Mouse (Mus musculus): ENCODE data around the gene Slc4a4.

Gene Slc4a4

DNA sequence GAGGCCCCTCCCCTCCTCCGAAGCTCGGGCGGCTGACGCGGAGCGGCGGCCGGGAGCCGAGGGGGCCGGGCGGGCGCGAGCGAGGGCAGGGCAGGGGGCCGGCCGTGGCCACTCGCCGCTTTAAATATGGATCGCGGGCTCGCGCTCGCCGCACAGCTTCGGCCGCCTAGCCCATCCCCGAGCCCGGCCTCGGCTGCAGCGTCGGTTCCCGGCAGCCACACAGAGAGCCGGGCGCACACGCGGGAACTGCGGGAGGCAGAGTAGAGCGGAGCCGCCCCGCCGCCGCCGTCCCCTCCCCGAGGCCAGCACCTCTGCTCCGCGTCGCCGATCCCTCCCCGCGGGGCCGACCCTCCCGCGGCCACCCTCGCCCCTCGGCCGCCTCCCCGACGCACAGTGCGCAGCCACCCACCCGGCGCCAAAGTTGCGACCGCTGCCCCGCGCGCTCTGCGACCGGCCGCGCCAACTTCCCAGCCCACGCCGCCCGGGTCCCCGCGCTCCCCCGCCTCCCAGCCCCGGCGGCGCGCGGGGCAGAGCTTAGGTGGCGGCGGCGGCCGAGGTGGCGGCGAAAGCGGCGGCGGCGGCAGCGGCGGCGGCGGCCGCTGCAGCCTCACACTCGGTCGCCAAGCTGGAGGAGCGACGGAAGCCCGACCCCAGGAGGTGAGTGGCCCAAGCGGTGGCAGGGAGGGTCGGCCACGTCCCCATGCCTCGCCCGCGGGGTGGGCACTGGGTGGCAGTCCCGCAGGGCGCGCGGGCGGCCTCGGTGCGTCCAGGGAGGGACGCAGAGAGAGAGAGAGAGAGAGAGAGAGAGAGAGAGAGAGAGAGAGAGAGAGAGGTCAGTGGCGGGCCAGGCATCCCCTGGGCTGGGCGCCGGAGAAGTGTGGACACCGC lies at the start of gene Slc4a4:
Gene Slc4a4 (plus strand): TSS at position 151 of the 888 bp plus-strand sequence.
- peak in 1 of 2 experiments; percentile 18 for DNase-seq

DNA sequence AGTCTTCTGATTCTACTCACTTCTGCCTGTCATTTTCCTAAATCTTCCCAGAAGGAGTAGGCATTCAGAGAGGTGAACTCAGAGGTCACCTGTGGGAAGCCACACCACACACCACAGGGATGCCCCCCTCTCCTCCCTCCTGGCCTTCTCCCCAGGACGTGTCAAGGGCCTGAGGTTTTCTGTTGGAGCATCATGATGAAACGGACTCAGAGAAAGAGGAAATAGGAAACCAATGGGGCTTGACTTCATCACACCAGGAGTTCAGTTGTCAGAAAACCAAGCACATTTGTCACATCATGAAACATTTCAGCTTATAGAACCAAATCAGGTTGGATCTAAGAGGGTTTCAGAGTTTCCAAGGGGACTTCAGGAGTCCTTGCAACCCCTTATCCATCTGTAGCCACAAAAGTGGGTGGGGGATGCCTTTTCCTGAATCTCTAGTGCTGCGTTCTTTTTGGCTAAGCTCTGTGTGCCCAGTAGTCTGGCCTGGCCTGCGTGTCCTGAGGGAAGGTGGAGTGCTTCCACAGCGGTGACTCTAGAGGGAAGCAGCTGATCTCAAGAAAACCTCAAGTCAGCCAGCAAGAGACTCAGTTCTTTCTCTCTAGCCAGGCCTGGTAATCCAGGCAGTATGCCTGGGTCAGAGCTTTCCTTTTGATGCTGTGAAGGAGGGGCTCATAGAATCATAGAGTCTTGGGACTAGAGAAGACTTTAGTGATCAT lies 46.4 kb upstream of the Slc4a4 start:
- no peak for DNase-seq

DNA sequence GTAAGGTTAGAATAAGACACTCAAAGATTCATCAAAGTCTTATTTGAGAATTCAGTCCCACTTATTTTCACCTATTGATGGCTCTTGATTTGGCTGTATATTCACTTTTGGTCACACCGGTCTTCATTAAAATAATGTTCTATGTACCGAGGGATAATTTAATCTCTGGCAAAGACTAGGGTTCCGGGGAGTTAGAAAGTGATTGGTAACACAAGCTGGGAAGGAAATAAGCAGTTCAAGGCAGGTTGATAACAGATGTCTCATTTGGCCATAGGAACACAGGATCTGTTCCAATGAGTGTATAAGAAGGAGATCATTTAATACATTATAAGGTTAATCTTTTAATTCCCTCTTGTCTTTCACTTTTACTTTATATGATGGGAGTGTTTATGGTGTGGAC lies 29.3 kb upstream of the Slc4a4 start:
- no peak for DNase-seq

DNA sequence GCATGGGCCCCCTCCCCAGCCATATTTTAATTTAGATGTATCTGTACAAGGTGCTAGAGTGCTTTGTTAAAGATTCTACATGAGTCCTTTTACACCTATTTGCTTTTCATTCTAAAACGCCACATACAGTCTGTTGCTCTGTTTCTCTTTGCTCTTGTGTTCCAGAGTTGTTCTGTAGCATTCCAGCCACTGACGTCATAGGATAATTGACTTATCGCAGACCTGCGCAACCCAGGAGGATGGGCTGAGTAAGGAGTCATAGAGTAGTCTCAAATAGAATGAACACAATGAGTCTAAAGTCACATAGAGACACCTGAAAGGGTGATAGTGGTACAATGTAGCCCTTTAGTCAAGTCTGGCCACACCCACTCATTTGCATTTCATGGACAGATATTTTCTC lies 28.8 kb upstream of the Slc4a4 start:
- DNase-seq, result no peak

DNA sequence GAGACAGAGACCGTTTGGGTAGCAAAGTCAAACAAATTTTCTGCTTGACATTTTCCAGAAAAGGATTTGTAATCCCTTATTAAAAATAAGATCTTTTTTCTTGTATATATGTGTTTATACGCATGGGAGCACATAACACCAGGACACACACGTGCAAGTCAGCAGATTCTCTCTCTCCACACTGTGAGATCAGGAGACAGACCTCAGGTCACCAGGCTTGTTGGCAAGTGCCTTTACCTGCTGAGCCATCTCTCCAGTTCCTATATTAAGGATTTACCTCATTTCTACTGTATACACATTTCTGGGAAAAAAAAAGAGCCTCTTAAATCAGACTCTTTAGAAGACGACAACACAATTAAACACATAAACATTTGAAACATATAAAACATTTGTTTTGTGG lies 28.4 kb upstream of the Slc4a4 start:
- DNase-seq, result no peak

DNA sequence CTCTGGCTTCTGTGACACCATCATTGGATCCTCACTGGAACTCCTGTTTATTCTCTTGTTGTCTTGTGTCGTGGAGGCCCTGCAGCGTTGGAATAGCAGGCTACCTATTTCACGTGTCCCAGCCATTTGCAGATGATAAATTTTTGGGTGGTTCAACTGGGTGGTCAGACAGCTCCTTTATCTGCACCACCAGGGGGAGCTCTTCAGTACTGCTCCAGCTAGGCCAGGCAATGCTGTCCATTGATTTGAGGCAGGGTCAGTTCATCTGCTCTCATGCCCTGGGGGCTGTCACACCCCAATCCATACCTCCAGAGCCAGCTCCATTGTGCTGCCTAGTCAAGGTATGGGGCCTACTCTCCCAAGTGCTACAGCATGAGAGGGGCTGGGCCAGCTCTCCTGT lies 24.5 kb upstream of the Slc4a4 start:
- peak in 1 of 2 experiments; percentile 4 for DNase-seq

DNA sequence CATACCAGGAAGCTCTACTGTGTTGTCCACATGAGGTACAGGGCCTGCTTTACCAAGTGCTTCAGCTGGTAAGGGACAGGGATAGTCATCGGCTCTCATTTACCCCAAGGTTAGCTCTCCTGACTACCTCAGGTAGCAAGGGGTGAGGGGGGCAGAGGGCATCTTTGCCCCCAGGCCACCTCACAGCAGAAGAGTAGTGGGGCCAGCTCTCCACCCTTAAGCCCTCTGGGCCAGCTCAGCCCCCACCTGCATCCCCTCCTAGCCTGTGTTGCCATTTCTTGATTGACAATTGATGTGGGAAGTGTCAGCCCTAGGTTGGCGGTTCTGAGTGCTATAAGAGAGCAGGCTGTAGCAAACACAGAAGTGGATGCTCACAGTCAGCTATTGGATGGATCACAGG lies 23.8 kb upstream of the Slc4a4 start:
- DNase-seq, result no peak

DNA sequence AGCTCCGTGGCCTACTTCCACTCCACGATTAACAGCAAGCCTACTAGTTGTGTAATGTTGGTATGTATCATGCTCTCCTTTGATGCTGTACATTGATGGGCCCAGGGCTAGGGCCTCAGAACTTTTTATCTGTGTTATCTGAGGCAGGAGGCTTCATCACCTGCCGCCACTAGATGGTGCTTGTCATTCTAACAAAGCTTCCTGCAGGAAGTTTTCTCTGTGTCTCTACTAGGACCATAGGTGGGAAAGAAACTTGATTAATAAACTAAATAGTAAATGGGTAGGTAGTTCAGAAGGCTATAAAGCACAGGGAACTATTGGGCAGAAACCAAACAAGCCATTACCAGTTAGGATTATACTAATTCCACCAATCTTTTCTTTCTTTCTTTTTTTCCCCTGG lies 2.5 kb upstream of the Slc4a4 start:
- DNase-seq, result no peak

DNA sequence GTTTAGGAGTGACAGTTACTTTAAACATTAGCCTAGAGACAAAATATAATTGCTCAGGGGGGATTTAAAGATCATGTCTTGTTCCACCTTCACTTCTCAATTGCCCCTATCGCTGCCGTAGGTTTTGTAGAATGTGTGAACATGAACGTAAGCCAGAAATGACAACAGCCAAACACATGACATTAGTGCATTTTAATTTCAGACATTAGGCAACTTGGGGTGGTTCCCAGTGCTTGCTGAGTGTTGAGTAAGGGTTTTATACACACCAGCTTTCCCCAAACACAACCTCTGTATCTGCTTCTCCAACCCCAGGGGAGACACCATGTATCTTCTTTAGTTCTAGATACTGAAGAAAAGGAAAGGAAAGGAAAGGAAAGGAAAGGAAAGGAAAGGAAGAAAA lies 1.1 kb upstream of the Slc4a4 start:
- no peak for DNase-seq

DNA sequence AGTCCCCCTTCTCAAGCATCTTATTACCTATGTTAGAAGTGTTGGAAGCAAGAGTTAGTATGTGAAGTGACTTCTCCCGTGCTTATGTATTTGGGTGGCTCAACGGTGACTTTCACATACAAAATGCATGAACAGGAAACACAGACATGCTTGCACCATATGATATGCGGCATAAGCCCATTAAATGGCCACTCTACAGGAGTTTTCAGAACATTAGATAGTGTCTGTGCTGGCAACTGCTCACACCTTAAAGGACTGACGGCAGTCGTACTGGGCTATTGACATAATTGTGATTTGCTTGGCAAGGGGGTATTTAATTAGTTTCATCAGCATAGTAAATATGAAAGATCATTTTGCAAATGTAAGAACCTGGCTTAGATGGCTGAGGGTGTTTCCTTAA lies 674 bp upstream of the Slc4a4 start:
- DNase-seq, result no peak

DNA sequence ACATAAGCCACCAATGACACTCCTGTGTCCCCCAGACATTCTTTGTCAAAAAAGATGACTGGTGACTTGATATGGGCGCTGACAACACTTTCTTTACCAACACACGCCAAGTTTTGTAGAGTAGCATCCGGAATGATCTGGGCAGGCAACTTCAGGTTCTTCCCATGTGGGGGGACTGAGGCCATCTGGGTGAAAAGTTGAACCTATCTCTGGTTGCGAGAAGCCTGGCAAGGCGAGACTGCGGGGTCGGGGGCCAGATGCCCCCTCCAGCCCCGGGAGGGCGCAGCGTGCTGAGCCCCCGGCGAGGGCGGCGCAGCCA lies 310 bp upstream of the Slc4a4 start:
- no peak for DNase-seq

DNA sequence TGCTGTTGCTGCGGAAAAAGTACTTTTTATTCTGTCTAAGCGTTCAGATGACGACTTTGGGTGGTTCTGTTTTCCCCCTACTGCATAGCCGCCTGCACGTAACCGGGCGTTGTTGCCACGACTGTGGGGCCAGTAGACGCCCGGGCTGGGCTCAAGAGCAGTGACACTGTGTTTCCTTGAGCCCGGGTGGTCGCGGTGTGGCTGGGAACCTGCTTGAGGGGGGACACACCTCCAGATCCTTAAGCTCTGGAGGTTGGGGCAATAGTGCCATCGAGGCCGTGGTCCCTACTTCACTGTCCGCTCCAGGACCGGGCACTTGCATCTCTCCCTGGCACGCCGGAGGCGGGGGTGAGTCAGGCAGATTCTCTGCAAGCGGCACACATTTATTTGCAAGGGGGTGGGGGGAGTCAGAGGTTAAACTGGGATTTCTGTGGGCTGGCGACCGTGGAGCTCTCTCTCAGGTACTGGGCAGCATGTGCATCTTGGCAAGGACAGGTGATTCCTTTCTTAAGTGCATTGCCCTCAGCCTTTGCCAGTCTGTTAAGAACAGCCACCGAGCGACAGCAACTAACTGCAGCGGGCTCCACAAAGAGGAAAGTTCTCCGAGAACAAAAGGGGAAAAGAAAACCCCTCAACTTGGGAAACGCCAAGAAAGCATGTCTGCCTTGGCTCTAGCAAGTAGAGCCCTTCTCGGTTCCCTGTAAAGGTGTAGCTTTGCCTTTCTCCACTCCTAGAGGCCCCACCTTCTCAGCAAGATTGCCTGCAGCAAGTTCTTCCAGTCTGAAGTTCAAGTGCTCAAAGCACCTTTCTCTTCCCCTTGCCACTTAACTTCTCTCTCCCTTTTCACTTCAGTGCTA lies 1.2 kb downstream of the Slc4a4 start:
- DNase-seq, result peak in 1 of 2 experiments; percentile 6

DNA sequence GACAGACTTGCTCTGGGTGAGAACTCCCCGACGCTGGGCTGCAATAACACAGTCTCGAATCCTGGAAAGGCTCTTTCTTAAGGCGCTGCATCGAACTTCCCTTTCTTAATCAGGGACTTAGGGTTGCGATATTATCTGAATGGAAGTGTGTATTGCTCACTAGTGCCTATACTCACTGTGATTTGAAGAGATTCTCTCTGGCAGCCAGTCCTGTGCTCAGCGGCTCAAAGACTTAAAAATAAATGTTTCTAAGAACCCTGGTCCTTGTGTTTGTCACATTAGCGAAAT lies 1.7 kb downstream of the Slc4a4 start:
- DNase-seq, result no peak

DNA sequence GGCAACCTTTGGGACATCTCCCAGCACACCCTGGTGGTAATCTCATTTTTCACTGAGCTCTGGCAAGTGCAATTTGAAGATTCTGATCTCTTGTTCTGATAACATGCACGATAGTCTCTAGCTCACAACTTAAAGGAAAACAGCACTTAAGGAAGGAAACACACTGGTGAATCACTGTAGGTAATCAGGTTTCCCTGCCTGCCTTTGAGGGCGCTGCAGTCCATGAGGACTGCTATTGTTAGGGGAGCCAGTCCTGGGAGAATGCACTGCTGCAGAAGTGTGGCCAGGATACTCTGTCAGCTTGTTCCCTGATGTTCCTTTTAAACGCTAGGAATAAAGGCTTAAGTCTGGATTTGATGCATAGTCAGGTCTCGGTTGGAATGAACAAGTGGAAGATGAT lies 2.7 kb downstream of the Slc4a4 start:
- no peak for DNase-seq

DNA sequence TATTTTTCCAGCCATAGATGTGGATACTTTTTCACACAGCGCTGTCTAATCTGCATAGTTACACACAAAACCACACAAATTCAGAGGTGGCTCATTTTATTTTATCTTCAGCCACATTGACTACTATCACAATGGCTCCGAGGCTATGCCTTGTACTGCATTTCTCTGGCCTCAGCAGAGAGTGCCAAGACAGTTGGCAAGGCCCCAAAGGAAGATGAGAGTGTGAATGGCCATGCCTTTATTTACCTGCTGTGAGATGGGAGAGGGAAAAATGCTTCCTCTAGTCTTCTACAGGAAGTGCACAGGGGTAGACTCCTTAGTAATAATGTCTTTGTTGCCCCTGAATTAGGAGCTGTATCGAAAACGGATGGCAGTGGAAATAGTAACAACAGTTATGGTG lies 3.5 kb downstream of the Slc4a4 start:
- no peak for DNase-seq

DNA sequence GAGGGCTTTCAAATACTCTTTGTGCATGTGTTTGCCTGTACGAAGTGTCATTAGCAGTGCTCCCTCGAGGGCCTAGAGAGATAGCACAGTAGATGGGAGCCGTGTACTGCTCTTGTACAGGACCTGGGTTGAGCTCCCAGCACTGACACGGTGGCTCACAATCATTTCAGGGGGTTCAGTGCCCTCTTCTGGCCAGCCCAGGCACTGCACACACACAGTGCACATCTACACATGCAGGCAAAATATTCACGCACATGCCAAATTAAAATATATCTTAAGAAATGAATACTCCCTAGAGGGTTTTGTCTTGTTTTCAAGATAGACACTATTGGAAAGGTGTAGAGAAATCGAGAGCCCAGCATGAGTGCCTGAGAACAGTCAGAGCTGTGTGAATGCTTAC lies 10.0 kb downstream of the Slc4a4 start:
- DNase-seq, result no peak

DNA sequence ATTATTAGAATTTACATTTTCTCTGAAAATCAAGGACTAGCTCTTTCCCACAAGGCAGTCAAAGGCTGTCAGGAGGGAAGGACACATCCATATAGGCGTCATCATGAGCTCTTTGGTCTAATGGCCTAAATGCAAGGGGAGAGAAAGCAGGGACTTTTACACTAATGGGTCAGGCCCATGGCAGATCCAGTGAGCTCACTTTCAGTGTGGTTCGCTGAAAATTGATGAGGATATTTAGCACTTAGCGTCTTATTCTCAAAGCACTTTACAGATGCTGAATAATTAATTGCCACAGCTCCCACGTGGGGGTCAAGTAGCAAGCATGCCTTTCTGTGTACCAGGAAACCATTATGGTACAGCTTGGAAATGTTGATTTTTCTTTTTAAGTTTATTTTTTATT lies 16.5 kb downstream of the Slc4a4 start:
- no peak for DNase-seq

DNA sequence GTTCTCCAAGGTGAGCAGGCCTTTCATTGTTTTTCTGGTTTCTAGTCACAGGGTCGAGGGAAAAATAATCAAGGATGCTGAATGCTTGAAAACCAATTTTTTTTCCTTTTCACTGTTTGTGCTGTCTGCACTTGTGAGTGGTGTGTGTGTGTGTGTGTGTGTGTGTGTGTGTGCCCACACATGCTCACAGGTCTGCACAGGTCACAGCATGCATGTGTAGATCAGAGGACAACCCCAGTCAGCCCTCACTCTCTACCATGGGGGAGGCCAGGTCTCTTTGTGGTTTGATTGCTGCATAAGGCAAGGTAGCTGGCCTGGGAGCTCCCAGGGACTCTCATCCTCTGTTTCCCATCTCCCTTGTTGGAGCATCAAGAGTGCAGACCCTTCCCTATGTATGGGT lies 16.9 kb downstream of the Slc4a4 start:
- no peak for DNase-seq

DNA sequence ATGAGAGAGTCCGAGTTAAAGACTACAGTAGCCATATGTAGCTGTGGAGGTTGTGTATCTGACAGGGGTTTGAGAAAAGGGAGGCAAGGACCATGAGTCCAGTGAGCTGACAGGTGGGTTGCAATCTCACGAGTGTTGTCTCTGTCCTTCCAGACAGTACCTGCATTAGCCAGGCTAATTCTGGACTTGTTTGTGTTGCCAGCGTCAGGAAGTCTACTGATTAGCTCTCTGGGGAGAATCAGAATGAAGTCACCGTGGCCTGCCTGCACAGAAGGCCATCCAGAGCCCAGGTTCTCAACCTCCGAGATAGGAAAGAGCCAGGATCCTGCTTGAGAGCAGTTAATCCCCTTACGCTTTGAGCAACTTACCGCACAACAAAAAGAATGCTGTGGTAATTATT lies 18.2 kb downstream of the Slc4a4 start:
- no peak for DNase-seq

DNA sequence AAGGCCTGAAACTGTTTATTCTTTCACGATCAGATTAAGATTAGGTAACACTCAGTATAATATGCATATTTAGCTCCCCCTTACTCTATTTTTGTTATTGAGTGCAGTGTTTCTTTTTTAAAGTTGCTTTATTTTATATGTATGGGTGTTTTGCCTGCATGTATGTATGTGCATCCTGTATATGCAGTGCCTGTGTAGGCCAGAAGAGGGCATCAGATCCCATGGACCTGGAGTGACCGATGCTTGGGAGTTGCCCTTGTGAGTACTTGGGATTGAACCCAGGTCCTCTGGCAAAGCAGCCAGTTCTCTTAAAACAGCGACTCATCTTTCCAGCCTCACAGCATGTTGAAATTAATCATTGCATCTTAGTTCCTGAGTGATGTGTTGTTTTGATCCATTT lies 21.0 kb downstream of the Slc4a4 start:
- DNase-seq, result no peak

DNA sequence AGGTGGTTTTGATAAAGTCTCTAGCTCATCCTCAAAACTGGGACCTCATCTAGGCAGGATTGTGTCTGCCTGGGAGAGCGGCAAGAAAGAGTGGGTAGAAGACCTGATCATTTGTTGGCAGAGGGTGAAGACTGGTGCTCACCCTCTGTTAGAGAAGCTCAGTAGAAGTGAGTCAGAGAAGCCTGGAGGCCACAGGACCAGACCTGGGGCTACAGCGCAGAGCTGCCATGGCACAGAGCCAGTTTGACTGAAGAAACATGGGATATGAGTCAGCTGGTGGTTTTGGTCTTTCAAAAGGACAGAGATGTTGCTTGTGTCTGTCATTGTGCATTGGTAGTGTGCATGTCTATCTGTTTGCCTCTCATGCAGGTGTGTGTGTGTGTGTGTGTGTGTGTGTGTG lies 26.0 kb downstream of the Slc4a4 start:
- DNase-seq, result no peak

DNA sequence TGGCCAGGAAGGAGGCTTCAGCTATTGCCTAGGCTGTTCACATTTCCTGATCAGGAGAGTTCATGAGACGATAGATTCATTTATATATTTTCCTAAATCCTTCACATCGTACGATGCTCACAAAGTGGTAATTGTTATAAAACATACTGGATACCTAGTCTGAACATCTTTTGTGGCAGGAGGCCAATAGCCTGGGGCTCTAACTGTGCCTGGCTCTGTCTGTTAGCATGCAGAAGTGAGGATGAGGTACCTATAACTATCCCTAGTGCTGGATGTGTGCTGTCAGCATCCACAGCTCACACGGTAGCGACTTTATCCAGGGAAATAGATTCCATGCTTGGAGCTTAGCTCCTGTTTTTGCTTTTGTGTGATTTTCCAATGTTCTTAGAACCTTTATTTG lies 28.5 kb downstream of the Slc4a4 start:
- no peak for DNase-seq

DNA sequence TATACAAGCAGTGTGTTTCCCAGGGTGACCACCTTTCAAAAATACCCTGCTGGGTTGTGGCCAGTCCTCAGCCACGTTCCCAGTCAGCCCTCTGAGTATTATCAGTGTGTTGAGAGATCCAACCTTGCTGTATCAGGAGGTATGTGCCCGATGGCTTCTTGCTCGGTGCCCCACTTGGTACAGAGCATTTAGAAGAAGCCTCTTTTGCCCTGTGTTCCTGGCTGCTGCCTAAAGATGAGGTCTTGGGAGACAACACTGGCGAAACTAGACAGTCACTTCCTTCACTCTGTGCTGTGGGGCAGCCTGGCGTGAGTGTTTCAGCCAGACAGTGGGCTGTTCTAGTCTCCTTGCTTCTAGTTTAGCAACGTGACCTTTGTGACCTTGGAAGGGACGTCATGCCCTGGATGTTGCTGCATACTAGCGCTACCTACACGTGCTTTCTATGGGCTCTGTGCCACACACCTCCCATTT lies 29.9 kb downstream of the Slc4a4 start:
- no peak for DNase-seq

DNA sequence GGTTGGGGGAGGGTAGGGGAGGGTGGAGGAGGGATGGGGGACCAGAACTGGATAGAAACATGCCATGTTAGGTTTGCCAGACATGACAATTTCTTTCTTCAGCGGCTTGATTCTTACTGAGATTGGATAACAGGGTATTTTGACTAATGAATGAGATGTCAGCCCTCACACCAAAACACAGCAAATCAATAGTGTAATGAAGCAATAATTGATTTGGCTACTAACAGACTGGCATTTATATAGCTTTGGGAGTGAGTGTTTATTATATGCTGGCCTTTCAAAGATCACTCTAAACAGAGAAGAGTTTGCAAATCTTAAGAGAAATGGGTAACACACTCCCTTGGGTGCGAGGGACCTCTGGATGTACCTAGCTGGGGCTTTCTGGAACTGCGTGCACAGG lies 30.6 kb downstream of the Slc4a4 start:
- DNase-seq, result no peak
